Comparison of ENCODE assay signal across 13 mouse cellular contexts in the genomic region with DNA sequence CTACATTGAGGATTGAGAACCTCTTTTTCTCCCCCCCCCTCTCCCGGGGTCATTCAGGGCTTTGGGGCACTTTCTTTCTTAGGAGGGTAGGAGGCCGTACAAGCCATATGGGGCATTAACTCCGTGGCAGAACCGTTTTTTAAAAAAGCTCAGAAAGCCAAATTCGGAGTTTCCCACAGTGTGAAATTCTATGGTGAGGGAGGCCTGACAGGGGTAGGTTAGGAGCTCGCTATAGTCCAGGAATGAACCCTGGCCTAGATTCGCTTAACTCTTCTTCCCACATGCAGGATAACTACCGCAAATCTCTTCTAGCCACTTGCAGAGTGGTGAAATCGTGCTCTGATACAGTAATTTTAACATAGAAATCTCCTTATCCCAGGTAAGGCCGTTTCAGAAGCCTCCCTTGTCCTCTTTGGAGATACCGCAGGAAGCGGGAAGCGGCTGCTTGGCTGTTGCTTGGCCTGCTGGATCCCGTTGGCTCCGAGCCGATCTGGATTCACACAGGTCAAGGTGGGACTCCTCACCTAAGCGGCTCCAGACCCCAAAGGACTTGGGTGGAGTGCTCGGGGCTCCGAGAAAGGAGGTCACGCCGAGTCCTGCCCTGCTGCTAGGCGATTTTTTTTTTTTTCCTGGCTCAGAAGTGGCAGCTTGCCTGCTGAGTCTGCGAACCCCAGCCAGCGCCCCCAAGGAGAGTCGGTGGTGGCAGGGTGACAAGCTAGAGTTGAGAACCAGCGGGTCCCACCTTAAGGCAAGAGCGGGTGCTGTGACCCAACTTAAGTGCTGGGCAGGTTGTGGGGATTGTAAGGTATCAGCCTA. TPM values are rescaled to one million over a fixed set of nuclear protein-coding genes. Genes with fewer than 3 reads are reported as not detected.
DNase-seq lines count a peak whose midpoint lies in the region; ATAC-seq lines count a peak whose summit lies in the region.
"Had no signal": no experiment of that assay in that cellular context is flagged by ENCODE, and none has a peak within 500 bp of the region (broad histone marks: within the 10 kb centered on the region; RNA-seq: fewer than 3 reads in every experiment).

No protein-coding gene starts in this region.

- DNase-seq in cerebellum, postnatal 10 days = peak; percentile 17 to 33
- no peak for DNase-seq in cerebellum, postnatal 14 days
- DNase-seq in kidney, postnatal 10 days = peak; percentile 45
- DNase-seq in kidney, adult 11 months = no peak
- no peak for DNase-seq in hindbrain, embryonic 14.5 days (ENCODE audit: low spot score)
- peak; percentile 69 for DNase-seq in neural tube, embryonic 11.5 days (ENCODE audit: low spot score)
- DNase-seq in MN1 (ENCODE audit: low spot score) = no peak
- DNase-seq in left cerebral cortex, adult 9 months (ENCODE audit: low spot score in 2 of 2) = no peak
- DNase-seq: cerebellum, postnatal 36 days; liver, postnatal 0 days; spleen, adult 18-20 months had no signal

- H3K9me3 ChIP-seq in hindbrain, embryonic 14.5 days (ENCODE audit: control insufficient read depth, low read length) = no peaks in the 10 kb centered on the region
- H3K9me3 ChIP-seq in neural tube, embryonic 11.5 days (ENCODE audit: control insufficient read depth, low read length) = no peaks in the 10 kb centered on the region
- H3K9me3 ChIP-seq: forebrain, embryonic 12.5 days had no signal

- peak overlapping the region; percentile 98 for H3K27ac ChIP-seq in hindbrain, embryonic 14.5 days
- peak overlapping the region; percentile 99 for H3K27ac ChIP-seq in neural tube, embryonic 11.5 days (ENCODE audit: low read depth, low read length)
- H3K27ac ChIP-seq: forebrain, embryonic 12.5 days had no signal

- H3K4me2 ChIP-seq in hindbrain, embryonic 14.5 days (replicated peaks) = peak overlapping the region; percentile 82
- H3K4me2 ChIP-seq in neural tube, embryonic 11.5 days (ENCODE audit: low read depth) = peak overlapping the region; percentile 91

- 2% methylated on average over 27 of the region's 27 CpGs for WGBS in hindbrain, embryonic 14.5 days
- 3% methylated on average over 27 of the region's 27 CpGs for WGBS in neural tube, embryonic 11.5 days

- no peaks in the 10 kb centered on the region for H3K4me1 ChIP-seq in hindbrain, embryonic 14.5 days (replicated peaks; ENCODE audit: control insufficient read depth, insufficient read depth, low read length)
- peaks cover 78% of the 10 kb centered on the region for H3K4me1 ChIP-seq in neural tube, embryonic 11.5 days (ENCODE audit: control insufficient read depth, insufficient read depth, low read length)

- peaks cover 80% of the 10 kb centered on the region for H3K27me3 ChIP-seq in hindbrain, embryonic 14.5 days (ENCODE audit: control insufficient read depth, insufficient read depth, low read length)
- H3K27me3 ChIP-seq in neural tube, embryonic 11.5 days (ENCODE audit: control insufficient read depth, insufficient read depth, low read length) = no peaks in the 10 kb centered on the region

- H3K4me3 ChIP-seq in hindbrain, embryonic 14.5 days (replicated peaks; ENCODE audit: low read length) = peak overlapping the region; percentile 42
- peak overlapping the region; percentile 48 for H3K4me3 ChIP-seq in neural tube, embryonic 11.5 days (ENCODE audit: low read depth, low read length)
- H3K4me3 ChIP-seq: forebrain, embryonic 12.5 days had no signal

- H3K9ac ChIP-seq in hindbrain, embryonic 14.5 days = peak overlapping the region; percentile 87
- peak overlapping the region; percentile 95 for H3K9ac ChIP-seq in neural tube, embryonic 11.5 days (ENCODE audit: low read length)
- H3K9ac ChIP-seq: forebrain, embryonic 12.5 days; liver, postnatal 0 days had no signal

- no peaks in the 10 kb centered on the region for H3K36me3 ChIP-seq in hindbrain, embryonic 14.5 days (replicated peaks; ENCODE audit: control insufficient read depth, insufficient read depth)
- no peaks in the 10 kb centered on the region for H3K36me3 ChIP-seq in neural tube, embryonic 11.5 days (ENCODE audit: control insufficient read depth, insufficient read depth, low read length)
- H3K36me3 ChIP-seq: forebrain, embryonic 12.5 days had no signal

- ATAC-seq in hindbrain, embryonic 14.5 days (ENCODE audit: low FRiP score) = no peak
- ATAC-seq in neural tube, embryonic 11.5 days (ENCODE audit: insufficient read depth, low FRiP score, low TSS enrichment) = no peak
- ATAC-seq: liver, postnatal 0 days had no signal

RNA-seq across cellular contexts. Expression of gene Gm28230, which starts 8.7 kb away (rescaled TPM):
- 0.82 and 1.3 TPM in 2 replicates for polyA plus RNA-seq in hindbrain, embryonic 14.5 days (2014; fragmentation: Nextera tagmentation; extraction: Ambion mirVana)
- 3.9 and 5.5 TPM in 2 replicates for polyA plus RNA-seq in neural tube, embryonic 11.5 days (2014; fragmentation: Nextera tagmentation; extraction: Ambion mirVana)
- polyA plus RNA-seq: forebrain, embryonic 12.5 days; liver, postnatal 0 days; thymus, postnatal 0 days had no signal

RNA-seq across cellular contexts. Expression of gene Hoxd4, which starts 23.5 kb away (rescaled TPM):
- 3.1 and 4.3 TPM in 2 replicates for polyA plus RNA-seq in hindbrain, embryonic 14.5 days (2014; fragmentation: Nextera tagmentation; extraction: Ambion mirVana)
- 9.2 and 11.2 TPM in 2 replicates for polyA plus RNA-seq in neural tube, embryonic 11.5 days (2014; fragmentation: Nextera tagmentation; extraction: Ambion mirVana)
- polyA plus RNA-seq: forebrain, embryonic 12.5 days; liver, postnatal 0 days; thymus, postnatal 0 days had no signal

RNA-seq across cellular contexts. Expression of gene Hoxd3, which starts 23.5 kb away (rescaled TPM):
- 44.9 and 55.1 TPM in 2 replicates for polyA plus RNA-seq in hindbrain, embryonic 14.5 days (2014; fragmentation: Nextera tagmentation; extraction: Ambion mirVana)
- 52.7 and 55.0 TPM in 2 replicates for polyA plus RNA-seq in neural tube, embryonic 11.5 days (2014; fragmentation: Nextera tagmentation; extraction: Ambion mirVana)
- polyA plus RNA-seq: forebrain, embryonic 12.5 days; liver, postnatal 0 days had no signal

RNA-seq across cellular contexts. Expression of gene Hoxd1, which starts 27.6 kb away (rescaled TPM):
- polyA plus RNA-seq in hindbrain, embryonic 14.5 days (2014; fragmentation: Nextera tagmentation; extraction: Ambion mirVana) = 0.64 and 0.76 TPM in 2 replicates
- polyA plus RNA-seq in neural tube, embryonic 11.5 days (2014; fragmentation: Nextera tagmentation; extraction: Ambion mirVana) = 9.0 and 9.8 TPM in 2 replicates
- polyA plus RNA-seq: liver, postnatal 0 days; thymus, postnatal 0 days had no signal

RNA-seq across cellular contexts. Expression of gene Hoxd8, which starts 30.8 kb away (rescaled TPM):
- 2.1 and 3.3 TPM in 2 replicates for polyA plus RNA-seq in hindbrain, embryonic 14.5 days (2014; fragmentation: Nextera tagmentation; extraction: Ambion mirVana)
- polyA plus RNA-seq in neural tube, embryonic 11.5 days (2014; fragmentation: Nextera tagmentation; extraction: Ambion mirVana) = 21.3 and 23.1 TPM in 2 replicates
- polyA plus RNA-seq: forebrain, embryonic 12.5 days; liver, postnatal 0 days had no signal

Comparison
In these comparisons a context has a peak if more than half of its experiments do, and no peak if none do; other contexts are left out.
1. DNase-seq: peak in cerebellum, postnatal 10 days (2 of 2), kidney, postnatal 10 days (single experiment) and neural tube, embryonic 11.5 days (single experiment); none in cerebellum, postnatal 14 days (0 of 2), kidney, adult 11 months (single experiment), hindbrain, embryonic 14.5 days (single experiment), MN1 (single experiment) and left cerebral cortex, adult 9 months (0 of 2).